Mouse (Mus musculus): ENCODE results near the gene Plod1.

GRCm38 (mm10) chr4:147930946-147931345, 5.6 kb downstream of the Plod1 start:
- no peak for TF ChIP-seq CTCF (IDR thresholded peaks at IDR 0.05; ENCODE audit: borderline replicate concordance, insufficient read depth, low read depth, low read length)
- TF ChIP-seq POLR2A (IDR thresholded peaks at IDR 0.05; ENCODE audit: borderline replicate concordance, insufficient read depth, low read length): no peak
